Mouse (Mus musculus) C2C12 (cell line): ENCODE data around the gene Fam19a4.

Experiments used
- CTCF ChIP-seq: IDR thresholded peaks from one replicate; pipeline ENCODE4 v1.5.1; 2011; ENCODE audit not compliant: control insufficient read depth, insufficient read depth, insufficient read length
- FOSL1 ChIP-seq: IDR thresholded peaks from one replicate; pipeline ENCODE4 v1.8.0; 2011; ENCODE audit warnings: mild to moderate bottlenecking, low read length; ENCODE audit not compliant: poor library complexity, insufficient read depth, severe bottlenecking
- MAX ChIP-seq: IDR thresholded peaks from one replicate; pipeline ENCODE4 v1.6.1; 2011; ENCODE audit warnings: mild to moderate bottlenecking, control low read depth
- MYOD1 ChIP-seq: IDR thresholded peaks from one replicate; pipeline ENCODE4 v1.6.1; 2011; ENCODE audit warnings: low read depth; ENCODE audit not compliant: control insufficient read depth, insufficient read length
- MYOG ChIP-seq: IDR thresholded peaks from one replicate; pipeline ENCODE4 v1.6.1; 2011; ENCODE audit not compliant: control insufficient read depth, insufficient read length; ENCODE audit errors: extremely low read depth

DNA sequence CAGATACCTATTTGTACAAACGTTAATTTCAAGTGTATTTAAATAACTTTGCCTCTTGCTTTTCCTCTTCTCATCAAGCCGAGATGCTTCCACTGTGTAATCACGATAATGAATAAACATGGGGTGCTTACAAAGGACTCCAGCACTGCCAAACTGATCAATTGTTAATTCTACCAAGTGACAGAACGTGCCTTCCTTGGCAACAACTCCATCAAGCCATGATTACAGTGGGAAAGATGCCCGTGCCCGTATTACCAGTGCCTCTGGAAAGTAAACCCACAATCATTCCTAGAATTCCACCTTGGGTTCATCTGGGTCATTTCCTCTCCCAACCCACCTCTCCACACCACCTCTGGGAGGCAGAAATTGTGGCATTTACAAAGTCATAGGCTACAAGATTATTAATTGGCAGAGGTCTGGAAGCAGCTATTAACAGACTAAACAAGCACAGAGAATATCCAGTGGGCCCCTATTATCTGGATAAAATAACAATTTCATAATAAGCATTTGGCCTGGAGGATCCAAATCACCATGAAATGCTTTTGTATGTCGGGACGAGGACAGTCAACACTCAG lies 7.9 kb downstream of the Fam19a4 start:
- TF ChIP-seq CTCF (no peak), MYOD1 (no peak), MYOG (no peak), MAX (no peak), FOSL1 (no peak)
